Mouse (Mus musculus) liver, embryonic 14.5 days (tissue): ENCODE measurements around the gene Plcl2.
"Not testable (repeated sequence)": the region's sequence is repeated elsewhere in the genome, so short reads cannot be mapped to it uniquely, and the experiment has no call there.

Experiments
- CTCF ChIP-seq: IDR thresholded peaks from 2 replicates; pipeline ENCODE4 v1.5.1; 2016; ENCODE audit warnings: antibody characterized with exemption, low read depth, control low read depth
- EP300 ChIP-seq: IDR thresholded peaks from 2 replicates; pipeline ENCODE4 v1.6.1; 2016; ENCODE audit warnings: antibody characterized with exemption, low read depth

DNA sequence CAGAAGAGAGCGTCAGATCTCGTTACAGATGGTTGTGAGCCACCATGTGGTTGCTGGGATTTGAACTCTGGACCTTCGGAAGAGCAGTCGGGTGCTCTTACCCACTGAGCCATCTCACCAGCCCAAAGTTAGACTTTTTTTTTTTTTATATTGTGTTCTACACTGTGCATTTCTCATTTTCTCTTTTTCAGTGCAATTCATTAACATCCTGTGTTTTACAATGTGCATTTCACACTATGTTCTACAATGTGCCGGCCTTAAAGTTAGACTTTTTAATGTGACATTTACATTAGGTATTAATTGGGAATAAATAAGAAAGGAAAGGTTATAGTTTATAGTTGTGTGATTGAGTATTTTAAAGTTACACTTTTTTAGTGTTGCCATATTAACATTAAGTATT is 61.0 kb downstream of the Plcl2 start:
- TF ChIP-seq CTCF, EP300: not testable (repeated sequence)
